ENCODE assay signal across 19 mouse cellular contexts in genomic region chr17:14101446-14101980, GRCm38 (mm10). TPM values are rescaled to one million over a fixed set of nuclear protein-coding genes. Genes with fewer than 3 reads are reported as not detected.
DNase-seq lines count a peak whose midpoint lies in the region; ATAC-seq and TF ChIP-seq lines count a peak whose summit lies in the region.
"Not testable (repeated sequence)": the region's sequence is repeated elsewhere in the genome, so short reads cannot be mapped to it uniquely, and the experiment has no call there.
"Had no signal": no experiment of that assay in that cellular context is flagged by ENCODE, and none has a peak within 500 bp of the region (broad histone marks: within the 10 kb centered on the region; RNA-seq: fewer than 3 reads in every experiment).

No protein-coding gene starts in this region.

- TF ChIP-seq POLR2A in small intestine, adult 2 months (IDR thresholded peaks at IDR 0.05; ENCODE audit: low read depth, low read length), result not testable (repeated sequence)

- not testable (repeated sequence) for H3K27me3 ChIP-seq in liver, postnatal 0 days (ENCODE audit: insufficient read depth, low read length); small intestine, adult 2 months (ENCODE audit: control insufficient read depth, insufficient read depth, low read length)

- H3K9ac ChIP-seq in liver, postnatal 0 days (replicated peaks), result not testable (repeated sequence)

- not testable (repeated sequence) for ATAC-seq in liver, postnatal 0 days

- TF ChIP-seq EP300 in liver, postnatal 0 days (IDR thresholded peaks at IDR 0.05; ENCODE audit: low read depth), result not testable (repeated sequence)

- H3K4me3 ChIP-seq in liver, postnatal 0 days (ENCODE audit: low read depth, low read length); small intestine, adult 2 months (ENCODE audit: low read depth, low read length): not testable (repeated sequence)

- peak; percentile 31 for DNase-seq in NIH3T3 (ENCODE audit: low read depth)
- peak; percentile 12 to 25 for DNase-seq in cerebellum, adult 18-20 months
- peak; percentile 29 to 60 for DNase-seq in frontal cortex, postnatal 36 days (ENCODE audit: low spot score in 2 of 2)
- DNase-seq in heart, postnatal 4 days, result peak; percentile 32
- DNase-seq in kidney, postnatal 14 days, result peak; percentile 37
- DNase-seq in layer of hippocampus, postnatal 36 days, result peak; percentile 11 to 19
- DNase-seq in liver, postnatal 0 days, result not testable (repeated sequence)

- not testable (repeated sequence) for H3K9me3 ChIP-seq in liver, postnatal 0 days (ENCODE audit: low read length)

- not testable (repeated sequence) for H3K36me3 ChIP-seq in liver, postnatal 0 days (replicated peaks; ENCODE audit: insufficient read depth, low read length); small intestine, adult 2 months (ENCODE audit: control insufficient read depth, insufficient read depth, low read length)

- 15% methylated on average over 1 of the region's 1 CpGs for WGBS in liver, postnatal 0 days (ENCODE audit: insufficient replicate concordance)
- 11% methylated on average over 1 of the region's 1 CpGs for WGBS in small intestine, adult 2 months

- peak; percentile 48 for TF ChIP-seq CTCF in liver, postnatal 0 days (IDR thresholded peaks at IDR 0.05; ENCODE audit: low read depth)
- peak; percentile 21; the same call in 1 of the 2 replicates for TF ChIP-seq CTCF in small intestine, adult 2 months (IDR thresholded peaks at IDR 0.05; ENCODE audit: extremely low read depth, insufficient read length, insufficient replicate concordance, low read depth, low read length)

- not testable (repeated sequence) for H3K27ac ChIP-seq in liver, postnatal 0 days (ENCODE audit: low read depth); small intestine, adult 2 months (ENCODE audit: insufficient read depth, low read depth, low read length)

- H3K4me2 ChIP-seq in liver, postnatal 0 days (ENCODE audit: low read depth, low read length), result not testable (repeated sequence)

- H3K4me1 ChIP-seq in liver, postnatal 0 days (ENCODE audit: insufficient read depth); small intestine, adult 2 months (ENCODE audit: control insufficient read depth, insufficient read depth, insufficient read length, low read length): not testable (repeated sequence)

RNA-seq across cellular contexts. Expression of gene Gm7358, which starts 42.2 kb away (rescaled TPM):
- not detected for total RNA-seq in heart, postnatal 4 days (2021)
- total RNA-seq in layer of hippocampus, postnatal 36 days (2021), result not detected
- not detected in 2 replicates for polyA plus RNA-seq in liver, postnatal 0 days (2015; fragmentation: Nextera tagmentation; extraction: Ambion mirVana)
- polyA plus RNA-seq in small intestine, adult 2 months (2012; rRNA removed), result not detected in 2 replicates
- total RNA-seq: adrenal gland, postnatal 4 days; ES-E14; gastrocnemius, postnatal 4 days; left cerebral cortex, adult 8-10 months had no signal
- polyA plus RNA-seq: forebrain, embryonic 12.5 days; heart, embryonic 15.5 days; hindbrain, embryonic 14.5 days; intestine, embryonic 16.5 days; limb, embryonic 15.5 days; lung, embryonic 16.5 days; neural tube, embryonic 12.5 days had no signal
